Mouse (Mus musculus) granulocyte monocyte progenitor cell, adult 5-6 weeks (primary cell): ENCODE results near the gene Artn. TPM values are rescaled to one million over a fixed set of nuclear protein-coding genes. Genes with fewer than 3 reads are reported as not detected.
A peak's percentile ranks its signal among the peaks of the same experiment; 100 is the strongest.

Experiments used
- ATAC-seq: replicated peaks from 2 replicates; pipeline ENCODE4 v1.8.0; 2016; ENCODE audit warnings: mild to moderate bottlenecking, moderate TSS enrichment, inconsistent platforms; ENCODE audit not compliant: poor library complexity, severe bottlenecking
- total RNA-seq, 2 experiments: library from RNA; stranded (forward) in 1 of 2; stranded (reverse) in 1 of 2; fragments of 200-712, 200-1000 nt in 1 of 2; fragments of >200 nt in 1 of 2; fragmentation: Nextera tagmentation in 1 of 2; gene quantifications; 2 replicates each; pipeline ENCODE4 v1.2.3; 2014 to 2017

Gene Artn
- total RNA-seq (2014; fragmentation: Nextera tagmentation) (not detected in 2 replicates), total RNA-seq (2017) (not detected in 2 replicates)

GRCm38 (mm10) chr4:117929391-117929881 lies at the start of gene Artn:
TSS of gene Artn (minus strand) at chr4:117929763.
- ATAC-seq, result no peak

- ATAC-seq, result no peak
These were observed 49.6 kb upstream of the Artn start for GRCm38 (mm10) chr4:117979181-117979580.

- no peak for ATAC-seq
These were observed 48.7 kb upstream of the Artn start for GRCm38 (mm10) chr4:117978282-117978681.

- ATAC-seq, result no peak
These were observed 48.3 kb upstream of the Artn start for GRCm38 (mm10) chr4:117977841-117978240.

- ATAC-seq, result no peak
These were observed 47.8 kb upstream of the Artn start for GRCm38 (mm10) chr4:117977371-117977770.

GRCm38 (mm10) chr4:117975820-117976219 lies 46.3 kb upstream of the Artn start:
- ATAC-seq, result no peak

GRCm38 (mm10) chr4:117974719-117975118 lies 45.2 kb upstream of the Artn start:
- ATAC-seq, result no peak

GRCm38 (mm10) chr4:117972999-117973398 lies 43.4 kb upstream of the Artn start:
- no peak for ATAC-seq

- no peak for ATAC-seq
These were observed 34.9 kb upstream of the Artn start for GRCm38 (mm10) chr4:117964346-117965025.

GRCm38 (mm10) chr4:117957492-117957891 lies 27.9 kb upstream of the Artn start:
- no peak for ATAC-seq

GRCm38 (mm10) chr4:117947493-117947892 lies 17.9 kb upstream of the Artn start:
- no peak for ATAC-seq

- no peak for ATAC-seq
These were observed 17.2 kb upstream of the Artn start for GRCm38 (mm10) chr4:117946639-117947305.

- ATAC-seq, result no peak
These were observed 13.8 kb upstream of the Artn start for GRCm38 (mm10) chr4:117943317-117943716.

GRCm38 (mm10) chr4:117936964-117937363 lies 7.4 kb upstream of the Artn start:
- no peak for ATAC-seq

- no peak for ATAC-seq
These were observed 4.5 kb upstream of the Artn start for GRCm38 (mm10) chr4:117934081-117934480.

GRCm38 (mm10) chr4:117933248-117933647 lies 3.7 kb upstream of the Artn start:
- ATAC-seq, result no peak

GRCm38 (mm10) chr4:117928699-117929241 lies 793 bp downstream of the Artn start:
- ATAC-seq, result peak; percentile 38

- ATAC-seq, result no peak
These were observed 1.3 kb downstream of the Artn start for GRCm38 (mm10) chr4:117928234-117928633.

GRCm38 (mm10) chr4:117926545-117927482 lies 2.7 kb downstream of the Artn start:
- peak; percentile 48 for ATAC-seq

GRCm38 (mm10) chr4:117924916-117925315 lies 4.6 kb downstream of the Artn start:
- ATAC-seq, result no peak
